Mouse (Mus musculus) heart, embryonic 10.5 days (tissue): ENCODE data around the gene 2810408A11Rik. TPM values are rescaled to one million over a fixed set of nuclear protein-coding genes. Genes with fewer than 3 reads are reported as not detected.
"Not testable (repeated sequence)": the region's sequence is repeated elsewhere in the genome, so short reads cannot be mapped to it uniquely, and the experiment has no call there.

ENCODE experiments used
- DNase-seq: peaks from one replicate; pipeline ENCODE4 v3.0.0-alpha.2; 2017; ENCODE audit warnings: low spot score
- H3K27ac ChIP-seq: fragments of 300-500 bp; sonication (generic); 2 replicates; pipeline ENCODE4 v1.5.1; 2016; ENCODE audit warnings: mild to moderate bottlenecking
- H3K27me3 ChIP-seq: fragments of 300-500 bp; sonication (generic); 2 replicates; pipeline ENCODE4 v1.6.1; 2016; ENCODE audit warnings: mild to moderate bottlenecking; ENCODE audit not compliant: poor library complexity, insufficient read depth, severe bottlenecking
- H3K36me3 ChIP-seq: fragments of 300-500 bp; sonication (generic); 2 replicates; pipeline ENCODE4 v1.6.1; 2016; ENCODE audit warnings: mild to moderate bottlenecking, moderate library complexity
- H3K4me1 ChIP-seq: fragments of 300-500 bp; sonication (generic); 2 replicates; pipeline ENCODE4 v1.6.1; 2016; ENCODE audit warnings: mild to moderate bottlenecking
- H3K4me3 ChIP-seq: fragments of 300-500 bp; sonication (generic); 2 replicates; pipeline ENCODE4 v1.5.1; 2016; ENCODE audit warnings: mild to moderate bottlenecking, moderate library complexity
- H3K9me3 ChIP-seq: fragments of 300-500 bp; sonication (generic); 2 replicates; pipeline ENCODE4 v1.6.1; 2016; ENCODE audit warnings: mild to moderate bottlenecking, moderate library complexity
- WGBS: fragments of 180-500 bp; shearing (Covaris S2); methylation state at CpG from one replicate; pipeline ENCODE4 v1.1.7; 2016; 5-methylcytosine and 5-hydroxymethylcytosine counted together
- polyA plus RNA-seq: library from polyadenylated mRNA; unstranded; fragments of >200 nt; fragmentation: Nextera tagmentation; extraction: Ambion mirVana; gene quantifications from 2 replicates; pipeline ENCODE4 v1.2.1, GENCODE M21; 2016

The 2810408A11Rik gene
- polyA plus RNA-seq, 1 experiment from 2014 or later = 8.7 TPM

- 69% methylated on average over 3 of the region's 3 CpGs for WGBS
- H3K4me1 ChIP-seq = peaks cover 17% of the 10 kb centered on the region
- H3K27ac ChIP-seq = peak overlapping the region; percentile 97; the same call in 1 of the 2 replicates
- peaks cover 19% of the 10 kb centered on the region for H3K36me3 ChIP-seq
- H3K4me3 ChIP-seq = peak overlapping the region; percentile 85
- no peak for DNase-seq
- H3K27me3 ChIP-seq = no peaks in the 10 kb centered on the region
- no peaks in the 10 kb centered on the region for H3K9me3 ChIP-seq
Observed at GRCm38 (mm10) chr11:69922796-69923195, 22.0 kb upstream of the 2810408A11Rik start.

- no peaks in the 10 kb centered on the region for H3K27me3 ChIP-seq
- H3K4me1 ChIP-seq = peaks cover 19% of the 10 kb centered on the region
- H3K36me3 ChIP-seq = peaks cover 25% of the 10 kb centered on the region
- WGBS = 6% methylated on average over 12 of the region's 12 CpGs
- no peaks in the 10 kb centered on the region for H3K9me3 ChIP-seq
- no peak for DNase-seq
- H3K27ac ChIP-seq = peak overlapping the region; percentile 97
- peak overlapping the region; percentile 85 for H3K4me3 ChIP-seq
Observed at GRCm38 (mm10) chr11:69922012-69922756, 21.4 kb upstream of the 2810408A11Rik start.

- DNase-seq = peak; percentile 100
- Histone ChIP-seq H3K36me3 (peaks cover 33% of the 10 kb centered on the region), H3K4me1 (peaks cover 27% of the 10 kb centered on the region), H3K9me3 (no peaks in the 10 kb centered on the region), H3K27me3 (no peaks in the 10 kb centered on the region), H3K4me3 (peak within 1 kb of the TSS; percentile 85), H3K27ac (peak within 1 kb of the TSS; percentile 97)
- WGBS = under 1% methylated on average over 78 of the region's 78 CpGs
Observed at GRCm38 (mm10) chr11:69921114-69922011, 20.6 kb upstream of the 2810408A11Rik start, which contains the start of gene Eif5a. TSS of gene Eif5a (minus strand) at chr11:69921958.

DNA sequence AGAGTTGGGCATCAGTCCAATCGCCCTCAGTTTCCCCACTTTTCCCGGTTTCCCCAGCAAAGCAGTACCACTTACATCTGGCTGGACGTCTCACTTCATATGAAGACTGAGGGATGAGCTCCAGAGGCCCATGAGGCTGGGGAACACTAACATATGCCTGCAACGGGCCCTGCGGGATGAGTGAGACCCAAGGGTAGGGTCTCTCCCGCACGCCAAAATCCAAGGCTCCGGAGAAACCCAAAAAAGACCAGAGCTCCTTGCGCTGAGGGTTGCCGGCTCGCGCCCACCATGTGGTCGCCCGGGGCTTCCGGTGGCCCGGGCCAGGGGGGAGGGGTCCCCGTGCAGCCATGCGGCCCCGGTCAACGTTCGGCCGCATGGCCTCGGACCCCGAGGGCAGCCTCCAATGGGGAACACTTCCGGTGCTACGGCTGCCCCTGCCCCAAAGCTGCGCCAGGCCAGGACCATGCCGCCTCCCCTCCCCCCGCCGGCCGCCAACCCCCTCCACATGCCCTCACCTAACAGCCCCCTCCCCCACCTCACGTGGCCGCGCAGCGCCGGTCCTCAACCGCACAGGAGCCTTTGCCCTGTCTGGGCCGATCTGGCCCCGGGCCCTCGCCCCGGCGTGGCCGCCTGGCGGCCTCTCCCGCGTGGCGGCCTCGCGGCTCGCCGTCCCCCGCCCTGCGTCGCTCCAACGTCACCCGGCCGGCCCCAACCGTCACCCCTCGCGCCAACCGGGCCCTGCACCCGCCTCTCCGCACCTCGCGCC lies 19.7 kb upstream of the 2810408A11Rik start:
- Histone ChIP-seq H3K4me1 (peaks cover 36% of the 10 kb centered on the region), H3K27ac (peak overlapping the region; percentile 97), H3K4me3 (peak overlapping the region; percentile 85), H3K36me3 (peaks cover 42% of the 10 kb centered on the region), H3K9me3 (no peaks in the 10 kb centered on the region), H3K27me3 (no peaks in the 10 kb centered on the region)
- under 1% methylated on average over 64 of the region's 65 CpGs for WGBS
- peak; percentile 79 for DNase-seq

DNA sequence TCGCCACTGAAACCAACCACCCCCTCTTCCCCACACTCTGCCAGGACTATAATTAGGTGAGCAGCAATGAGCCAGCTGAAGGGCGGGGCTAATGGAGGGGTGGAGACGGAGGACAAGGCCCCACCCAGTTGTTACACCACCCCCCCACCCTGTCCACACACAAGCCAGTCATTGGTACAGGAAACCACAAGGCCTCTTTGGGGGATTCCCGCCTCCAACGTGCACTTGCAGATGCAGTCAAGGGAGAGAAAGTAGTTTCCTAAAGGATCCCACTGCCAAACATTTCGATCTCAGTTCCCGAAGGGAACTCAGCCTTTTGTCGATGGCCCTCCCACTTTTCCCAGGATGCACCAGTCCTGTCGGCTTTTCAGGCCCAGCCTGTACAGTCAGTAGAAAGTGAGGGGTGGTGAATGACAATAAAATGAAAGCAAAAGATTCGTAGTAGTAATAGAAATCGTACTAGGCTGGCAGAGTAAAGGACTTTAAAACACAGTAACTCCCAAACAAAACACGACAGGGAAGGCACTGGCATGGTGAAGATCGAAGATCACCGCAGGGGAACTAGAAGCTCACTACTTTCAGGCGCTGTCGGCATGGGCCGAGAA lies 19.0 kb upstream of the 2810408A11Rik start:
- H3K9me3 ChIP-seq = no peaks in the 10 kb centered on the region
- H3K4me1 ChIP-seq = peaks cover 43% of the 10 kb centered on the region
- DNase-seq = peak; percentile 95
- H3K4me3 ChIP-seq = peak overlapping the region; percentile 85
- WGBS = under 1% methylated on average over 17 of the region's 17 CpGs
- H3K27me3 ChIP-seq = no peaks in the 10 kb centered on the region
- peak overlapping the region; percentile 97 for H3K27ac ChIP-seq
- peaks cover 49% of the 10 kb centered on the region for H3K36me3 ChIP-seq

DNA sequence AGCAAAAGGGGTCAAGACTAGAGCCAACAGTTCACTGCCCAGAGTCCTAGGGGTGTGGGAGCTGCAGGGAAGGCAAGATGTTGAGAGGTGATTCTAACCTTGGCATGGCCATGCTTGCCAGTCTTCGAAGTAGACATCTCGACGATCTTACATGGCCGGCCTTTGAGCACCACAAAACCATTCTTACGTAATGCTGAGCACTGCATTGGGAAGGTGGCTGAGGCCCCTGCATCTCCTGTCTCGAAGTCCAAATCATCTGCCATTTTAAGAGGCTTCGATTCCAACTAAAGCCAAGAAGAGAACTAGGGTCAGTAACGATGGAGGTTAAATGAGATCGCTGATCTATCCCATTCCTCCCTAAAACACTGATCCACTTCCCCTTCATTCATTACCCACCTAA lies 18.3 kb upstream of the 2810408A11Rik start:
- H3K36me3 ChIP-seq = peaks cover 50% of the 10 kb centered on the region
- H3K27ac ChIP-seq = peak overlapping the region; percentile 97
- peak; percentile 73 for DNase-seq
- no peaks in the 10 kb centered on the region for H3K9me3 ChIP-seq
- H3K27me3 ChIP-seq = no peaks in the 10 kb centered on the region
- 82% methylated on average over 9 of the region's 9 CpGs for WGBS
- H3K4me1 ChIP-seq = peaks cover 50% of the 10 kb centered on the region
- peak overlapping the region; percentile 85 for H3K4me3 ChIP-seq

DNA sequence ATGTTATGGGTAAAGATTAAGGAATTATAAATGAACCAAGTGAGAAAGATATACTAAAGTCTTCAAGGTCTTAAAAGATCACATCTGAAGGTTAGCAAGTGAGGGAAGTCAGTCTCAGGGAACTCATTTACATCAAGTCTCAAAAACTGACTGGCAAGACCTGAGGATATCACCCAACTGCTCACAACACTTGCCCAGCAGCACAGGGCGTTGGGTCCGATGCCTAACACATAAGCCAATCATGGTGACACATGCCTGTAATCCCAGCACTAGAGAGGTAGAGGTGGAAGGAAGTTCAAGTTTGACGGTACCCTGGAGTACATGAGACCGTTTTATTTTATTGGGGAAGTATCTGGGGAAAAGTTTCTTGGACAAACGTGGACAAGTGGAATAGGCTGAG lies 17.3 kb upstream of the 2810408A11Rik start:
- WGBS = 81% methylated on average over 5 of the region's 5 CpGs
- H3K9me3 ChIP-seq = no peaks in the 10 kb centered on the region
- H3K27me3 ChIP-seq = no peaks in the 10 kb centered on the region
- H3K4me1 ChIP-seq = peaks cover 56% of the 10 kb centered on the region
- no peak overlapping the region for H3K4me3 ChIP-seq
- peaks cover 54% of the 10 kb centered on the region for H3K36me3 ChIP-seq
- H3K27ac ChIP-seq = no peak overlapping the region
- peak; percentile 66 for DNase-seq

GRCm38 (mm10) chr11:69917379-69917948 lies 16.7 kb upstream of the 2810408A11Rik start:
- Histone ChIP-seq H3K4me3 (no peak overlapping the region), H3K4me1 (peaks cover 59% of the 10 kb centered on the region)

DNA sequence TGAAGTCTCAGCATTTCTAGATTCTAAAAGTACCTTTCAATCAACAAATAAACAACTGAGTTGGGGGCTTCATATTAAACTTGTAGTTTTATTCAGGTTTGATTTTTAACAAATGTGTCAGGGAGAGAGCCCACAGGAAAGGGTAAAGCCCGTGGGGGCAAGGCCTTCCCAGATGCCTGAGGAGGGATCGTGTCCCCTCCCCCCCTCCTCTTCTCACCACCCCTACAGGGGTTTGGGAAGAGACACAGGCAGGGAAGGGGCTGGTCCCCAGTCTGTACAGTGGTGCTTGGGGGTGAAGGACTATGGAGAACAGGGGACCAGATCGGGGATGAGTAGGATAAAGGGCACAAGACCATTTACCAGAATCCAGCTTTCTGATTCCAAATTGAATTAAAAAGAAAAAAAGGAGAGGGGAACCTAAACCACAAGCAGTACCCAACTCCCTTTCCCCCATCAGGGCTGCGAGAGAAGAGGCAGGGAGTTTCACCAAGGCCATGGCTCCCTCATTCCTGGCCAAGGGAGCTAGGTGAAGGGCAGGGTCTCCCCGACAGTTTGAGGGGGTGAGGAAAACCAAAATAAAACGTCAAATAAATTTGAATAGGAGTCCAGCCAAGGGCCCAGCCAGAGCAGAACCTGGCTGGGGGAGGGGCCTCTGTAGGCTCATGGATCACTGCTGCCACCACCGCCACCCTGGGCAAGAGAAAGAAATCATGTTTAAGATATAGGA lies 16.0 kb upstream of the 2810408A11Rik start:
- 56% methylated on average over 7 of the region's 7 CpGs for WGBS
- not testable (repeated sequence) for DNase-seq, H3K9me3 ChIP-seq, H3K27me3 ChIP-seq, H3K27ac ChIP-seq
- Histone ChIP-seq H3K4me1 (peaks cover 55% of the 10 kb centered on the region), H3K36me3 (peaks cover 67% of the 10 kb centered on the region), H3K4me3 (peak overlapping the region; percentile 91; the same call in 1 of the 2 replicates)

More at GRCm38 (mm10) chr11:69917379-69917948, 16.7 kb upstream of the 2810408A11Rik start:
- peaks cover 60% of the 10 kb centered on the region for H3K36me3 ChIP-seq
- H3K27ac ChIP-seq = no peak overlapping the region
- DNase-seq = peak; percentile 59
- 82% methylated on average over 8 of the region's 8 CpGs for WGBS
- no peaks in the 10 kb centered on the region for H3K9me3 ChIP-seq
- no peaks in the 10 kb centered on the region for H3K27me3 ChIP-seq

DNA sequence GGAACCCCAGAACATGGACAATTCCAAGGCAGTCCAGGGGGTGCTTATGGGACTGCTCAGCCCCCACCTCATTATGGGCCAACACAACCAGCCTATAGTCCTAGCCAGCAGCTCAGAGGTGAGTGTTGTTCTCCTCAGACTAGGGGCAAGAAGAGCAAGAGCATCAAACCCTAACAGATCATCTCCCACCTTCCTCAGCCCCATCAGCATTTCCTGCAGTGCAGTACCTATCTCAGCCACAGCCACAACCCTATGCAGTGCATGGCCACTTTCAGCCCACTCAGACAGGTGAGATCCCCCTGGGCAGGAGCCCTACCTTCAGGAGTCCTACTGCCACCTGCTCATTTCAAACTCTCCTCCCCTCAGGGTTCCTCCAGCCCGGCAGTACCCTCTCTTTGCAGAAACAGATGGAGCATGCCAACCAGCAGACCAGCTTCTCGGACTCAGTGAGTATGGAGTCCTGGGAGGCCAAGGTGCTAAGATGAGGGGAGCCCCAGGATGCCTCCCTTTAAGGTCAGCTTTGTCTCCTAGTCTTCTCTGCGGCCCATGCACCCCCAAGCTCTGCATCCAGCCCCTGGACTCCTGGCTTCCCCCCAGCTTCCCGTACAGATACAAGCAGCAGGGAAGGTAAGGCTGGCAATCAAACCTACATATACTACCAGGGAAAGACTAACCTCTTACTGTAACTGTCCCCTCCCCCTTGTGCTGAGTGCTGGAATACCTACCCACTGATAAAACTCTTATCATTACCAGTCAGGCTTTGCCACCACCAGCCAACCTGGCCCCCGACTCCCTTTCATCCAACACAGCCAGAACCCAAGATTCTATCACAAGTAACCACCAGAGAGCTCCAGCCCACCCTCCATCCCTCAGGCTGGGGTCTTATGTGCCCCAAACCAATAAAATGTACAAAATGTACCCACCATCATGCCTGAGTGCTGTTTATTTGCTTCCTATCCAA lies 15.2 kb upstream of the 2810408A11Rik start:
- H3K27ac ChIP-seq = peak overlapping the region; percentile 31
- H3K9me3 ChIP-seq = no peaks in the 10 kb centered on the region
- peaks cover 75% of the 10 kb centered on the region for H3K36me3 ChIP-seq
- WGBS = 62% methylated on average over 5 of the region's 5 CpGs
- H3K4me1 ChIP-seq = peaks cover 55% of the 10 kb centered on the region
- peak; percentile 76 for DNase-seq
- H3K4me3 ChIP-seq = peak overlapping the region; percentile 91
- H3K27me3 ChIP-seq = no peaks in the 10 kb centered on the region
